Mouse (Mus musculus): ENCODE results near the gene Uvrag.

- TF ChIP-seq CTCF (IDR thresholded peaks at IDR 0.05; ENCODE audit: borderline replicate concordance, extremely low read depth, insufficient read depth, insufficient read length), result no peak
- no peak for TF ChIP-seq POLR2A (IDR thresholded peaks at IDR 0.05; ENCODE audit: borderline replicate concordance, extremely low read depth, insufficient read depth, insufficient read length, poor library complexity, severe bottlenecking)
These were observed 287.8 kb downstream of the Uvrag start for GRCm38 (mm10) chr7:98852950-98853650.

Measured in brain, embryonic 14.5 days (tissue).